Mouse (Mus musculus): ENCODE results near the gene Gpr176. TPM values are rescaled to one million over a fixed set of nuclear protein-coding genes. Genes with fewer than 3 reads are reported as not detected.

Gene Gpr176
- total RNA-seq (2014; fragmentation: Nextera tagmentation) (not detected in 2 replicates), total RNA-seq (2017) (0.06 and 0.16 TPM in 2 replicates), polyA plus RNA-seq (2012) (not detected in 2 replicates)

DNA sequence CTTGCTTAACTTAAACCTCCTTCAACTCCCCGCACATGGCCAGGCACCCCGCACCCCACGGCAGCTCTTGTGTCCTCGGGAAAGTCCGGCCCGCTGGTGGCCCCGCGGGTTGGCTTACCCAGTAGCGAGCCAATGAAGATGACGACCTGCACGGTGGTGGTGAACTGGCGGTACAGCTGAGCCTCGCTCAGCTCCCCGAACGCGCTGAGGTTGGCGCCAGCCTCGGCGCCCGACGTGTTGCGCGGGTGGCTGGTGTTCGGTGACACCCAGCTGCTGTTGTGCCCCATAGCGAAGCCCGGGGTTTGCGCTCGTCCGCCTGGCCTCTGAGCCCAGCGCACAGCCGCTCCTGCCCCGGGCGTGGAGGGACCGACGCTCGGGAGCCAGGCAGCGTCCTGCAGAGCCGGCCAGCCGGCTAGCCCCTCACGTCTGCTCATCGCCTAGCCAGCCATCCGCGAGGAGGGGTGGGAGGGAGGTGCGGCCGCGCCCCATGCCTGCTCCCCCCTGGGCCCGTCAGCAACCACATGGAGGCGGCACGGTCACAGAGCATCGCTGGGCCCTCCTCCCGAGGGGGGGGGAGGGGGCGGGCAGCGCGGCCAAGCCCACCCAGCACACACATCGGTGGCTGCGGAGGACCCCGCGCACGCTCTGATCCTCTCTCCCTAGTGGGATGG lies at the start of gene Gpr176:
Gene Gpr176 (minus strand): TSS at position 519 of the 671 bp plus-strand sequence.
- H3K27me3 ChIP-seq (ENCODE audit: insufficient read depth, low read length) = peaks cover 17% of the 10 kb centered on the region
- H3K9me3 ChIP-seq (replicated peaks) = peaks cover 10% of the 10 kb centered on the region
- TF ChIP-seq GATA1 (IDR thresholded peaks at IDR 0.05; ENCODE audit: borderline replicate concordance, low read length) (no peak), POLR2AphosphoS5 (IDR thresholded peaks at IDR 0.05; ENCODE audit: insufficient replicate concordance, low read depth, low read length) (no peak), TAL1 (conservative IDR thresholded peaks at IDR 0.05; ENCODE audit: low read depth, low read length) (no peak), GATA2 (IDR thresholded peaks at IDR 0.05; ENCODE audit: borderline replicate concordance, low read depth, low read length) (no peak), CTCF (IDR thresholded peaks at IDR 0.05; ENCODE audit: low read depth, low read length) (no peak)
- ATAC-seq (ENCODE audit: extremely low read depth, insufficient number of reproducible peaks, low FRiP score, poor library complexity, severe bottlenecking) = no peak
- H3K4me3 ChIP-seq (ENCODE audit: low read depth, low read length) = no peak within 1 kb of the TSS
- DNase-seq (ENCODE audit: low spot score) = no peak
- H3K36me3 ChIP-seq (replicated peaks) = no peaks in the 10 kb centered on the region
- H3K4me1 ChIP-seq (ENCODE audit: insufficient read depth, low read depth, low read length) = peaks cover 3% of the 10 kb centered on the region; the same call in 1 of the 2 replicates

DNA sequence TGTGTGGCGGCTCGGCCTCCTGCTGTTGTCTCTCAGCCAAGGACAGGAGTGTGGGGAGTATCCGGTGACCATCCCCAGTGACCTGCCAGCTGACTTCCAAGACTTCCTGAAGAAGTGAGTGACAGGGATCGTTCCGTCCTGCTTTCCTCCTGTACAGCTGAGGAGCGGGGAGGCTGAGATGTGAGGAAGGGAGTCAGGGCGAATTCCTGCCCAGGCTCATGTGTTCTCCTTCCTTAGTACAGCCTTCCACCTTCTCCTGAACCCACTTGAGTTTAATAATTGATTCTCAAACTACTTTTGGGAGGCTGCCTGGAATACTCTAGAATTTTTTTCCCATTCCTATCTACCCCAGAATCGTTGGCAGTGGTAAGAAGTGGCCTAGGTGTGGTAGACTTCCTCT lies 49.2 kb upstream of the Gpr176 start:
- Histone ChIP-seq H3K4me3 (ENCODE audit: low read depth, low read length) (no peak overlapping the region), H3K36me3 (replicated peaks) (peaks cover 81% of the 10 kb centered on the region), H3K4me1 (ENCODE audit: insufficient read depth, low read depth, low read length) (no peaks in the 10 kb centered on the region), H3K27me3 (ENCODE audit: insufficient read depth, low read length) (no peaks in the 10 kb centered on the region), H3K9me3 (replicated peaks) (no peaks in the 10 kb centered on the region)
- TF ChIP-seq GATA2 (IDR thresholded peaks at IDR 0.05; ENCODE audit: borderline replicate concordance, low read depth, low read length) = no peak
- TF ChIP-seq GATA1 (IDR thresholded peaks at IDR 0.05; ENCODE audit: borderline replicate concordance, low read length) = no peak
- TF ChIP-seq TAL1 (conservative IDR thresholded peaks at IDR 0.05; ENCODE audit: low read depth, low read length) = no peak
- no peak for TF ChIP-seq POLR2AphosphoS5 (IDR thresholded peaks at IDR 0.05; ENCODE audit: insufficient replicate concordance, low read depth, low read length)
- no peak for TF ChIP-seq CTCF (IDR thresholded peaks at IDR 0.05; ENCODE audit: low read depth, low read length)
- ATAC-seq (ENCODE audit: extremely low read depth, insufficient number of reproducible peaks, low FRiP score, poor library complexity, severe bottlenecking) = no peak
- no peak for DNase-seq (ENCODE audit: low spot score)

DNA sequence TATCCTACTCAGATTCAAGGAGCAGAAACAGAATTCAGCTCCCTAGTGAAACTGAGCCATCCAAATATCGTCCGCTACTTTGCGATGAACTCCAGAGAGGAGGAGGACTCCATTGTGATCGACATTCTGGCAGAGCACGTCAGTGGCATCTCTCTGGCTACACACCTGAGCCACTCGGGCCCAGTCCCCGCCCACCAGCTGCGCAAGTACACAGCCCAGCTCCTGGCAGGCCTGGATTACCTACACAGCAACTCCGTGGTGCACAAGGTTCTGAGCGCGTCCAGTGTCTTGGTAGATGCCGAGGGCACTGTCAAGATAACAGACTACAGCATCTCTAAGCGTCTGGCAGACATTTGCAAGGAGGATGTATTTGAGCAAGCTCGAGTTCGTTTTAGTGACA lies 48.7 kb upstream of the Gpr176 start:
- H3K9me3 ChIP-seq (replicated peaks) = no peaks in the 10 kb centered on the region
- peaks cover 81% of the 10 kb centered on the region for H3K36me3 ChIP-seq (replicated peaks)
- ATAC-seq (ENCODE audit: extremely low read depth, insufficient number of reproducible peaks, low FRiP score, poor library complexity, severe bottlenecking) (no peak), DNase-seq (ENCODE audit: low spot score) (no peak)
- no peak overlapping the region for H3K4me3 ChIP-seq (ENCODE audit: low read depth, low read length)
- no peaks in the 10 kb centered on the region for H3K27me3 ChIP-seq (ENCODE audit: insufficient read depth, low read length)
- TF ChIP-seq GATA2 (IDR thresholded peaks at IDR 0.05; ENCODE audit: borderline replicate concordance, low read depth, low read length) (no peak), CTCF (IDR thresholded peaks at IDR 0.05; ENCODE audit: low read depth, low read length) (no peak), TAL1 (conservative IDR thresholded peaks at IDR 0.05; ENCODE audit: low read depth, low read length) (no peak), POLR2AphosphoS5 (IDR thresholded peaks at IDR 0.05; ENCODE audit: insufficient replicate concordance, low read depth, low read length) (no peak), GATA1 (IDR thresholded peaks at IDR 0.05; ENCODE audit: borderline replicate concordance, low read length) (no peak)
- no peaks in the 10 kb centered on the region for H3K4me1 ChIP-seq (ENCODE audit: insufficient read depth, low read depth, low read length)

DNA sequence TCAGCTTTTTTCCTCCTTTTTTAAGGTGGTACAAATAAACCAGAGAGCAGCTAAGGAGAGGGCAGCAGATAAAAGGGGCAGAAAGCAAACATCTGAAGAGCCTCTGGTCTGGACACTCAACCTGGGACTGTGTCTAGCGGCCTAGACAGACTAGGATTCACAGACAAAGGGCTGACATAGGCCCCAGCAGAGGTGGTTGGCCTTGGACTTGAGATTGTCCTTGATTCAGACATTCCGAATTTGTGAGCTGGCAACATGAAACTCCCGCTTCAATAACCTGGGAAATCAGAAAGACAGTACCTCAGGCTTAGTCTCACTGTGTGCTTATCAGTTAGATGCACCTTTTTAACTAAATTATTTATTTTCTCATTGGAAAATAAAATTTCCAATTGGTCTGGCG lies 44.9 kb upstream of the Gpr176 start:
- H3K9me3 ChIP-seq (replicated peaks) = no peaks in the 10 kb centered on the region
- no peak overlapping the region for H3K4me3 ChIP-seq (ENCODE audit: low read depth, low read length)
- no peak for TF ChIP-seq POLR2AphosphoS5 (IDR thresholded peaks at IDR 0.05; ENCODE audit: insufficient replicate concordance, low read depth, low read length)
- no peak for TF ChIP-seq CTCF (IDR thresholded peaks at IDR 0.05; ENCODE audit: low read depth, low read length)
- no peak for TF ChIP-seq GATA1 (IDR thresholded peaks at IDR 0.05; ENCODE audit: borderline replicate concordance, low read length)
- no peak for TF ChIP-seq TAL1 (conservative IDR thresholded peaks at IDR 0.05; ENCODE audit: low read depth, low read length)
- TF ChIP-seq GATA2 (IDR thresholded peaks at IDR 0.05; ENCODE audit: borderline replicate concordance, low read depth, low read length) = no peak
- no peak for ATAC-seq (ENCODE audit: extremely low read depth, insufficient number of reproducible peaks, low FRiP score, poor library complexity, severe bottlenecking)
- no peak for DNase-seq (ENCODE audit: low spot score)
- H3K27me3 ChIP-seq (ENCODE audit: insufficient read depth, low read length) = no peaks in the 10 kb centered on the region
- no peaks in the 10 kb centered on the region for H3K4me1 ChIP-seq (ENCODE audit: insufficient read depth, low read depth, low read length)
- peaks cover 88% of the 10 kb centered on the region for H3K36me3 ChIP-seq (replicated peaks)

DNA sequence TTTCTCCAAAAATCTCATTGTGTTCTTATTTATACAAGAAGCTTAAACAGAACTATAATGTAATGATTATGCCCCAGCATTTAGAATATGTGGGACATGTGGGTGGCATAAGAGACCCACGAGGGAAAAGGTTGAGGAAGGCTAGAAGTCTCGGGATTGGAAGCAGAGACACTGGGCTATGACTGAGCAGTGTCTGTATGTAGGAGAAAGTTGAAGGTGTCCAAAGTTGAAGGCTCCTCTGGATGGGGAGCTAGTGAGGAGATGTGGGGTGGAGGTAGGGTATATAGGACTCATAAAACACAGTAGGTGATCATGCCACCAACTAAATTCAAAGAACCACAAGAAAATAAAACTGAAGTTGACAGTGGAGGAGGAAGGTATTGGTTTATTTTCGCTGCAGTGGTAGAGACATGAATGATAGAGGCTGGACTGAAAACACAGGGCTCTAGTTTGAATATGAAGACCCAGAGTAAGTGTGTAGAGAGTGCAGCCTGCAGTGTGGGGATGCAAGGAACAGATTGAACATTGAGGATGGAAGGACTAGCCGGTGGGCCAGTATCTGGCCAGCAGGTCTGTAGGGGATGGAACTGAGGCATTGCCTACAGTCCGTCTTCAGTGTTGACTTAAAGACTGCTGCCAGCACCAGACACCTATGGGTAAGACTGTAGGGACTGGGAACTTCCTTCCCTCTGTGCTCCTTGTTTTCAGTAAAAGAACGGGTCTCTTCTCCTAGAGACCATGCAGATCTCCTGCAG lies 42.6 kb upstream of the Gpr176 start:
- TF ChIP-seq GATA1 (IDR thresholded peaks at IDR 0.05; ENCODE audit: borderline replicate concordance, low read length) = no peak
- no peak for TF ChIP-seq TAL1 (conservative IDR thresholded peaks at IDR 0.05; ENCODE audit: low read depth, low read length)
- no peak for TF ChIP-seq CTCF (IDR thresholded peaks at IDR 0.05; ENCODE audit: low read depth, low read length)
- no peak for TF ChIP-seq POLR2AphosphoS5 (IDR thresholded peaks at IDR 0.05; ENCODE audit: insufficient replicate concordance, low read depth, low read length)
- TF ChIP-seq GATA2 (IDR thresholded peaks at IDR 0.05; ENCODE audit: borderline replicate concordance, low read depth, low read length) = no peak
- Histone ChIP-seq H3K9me3 (replicated peaks) (no peaks in the 10 kb centered on the region), H3K4me1 (ENCODE audit: insufficient read depth, low read depth, low read length) (no peaks in the 10 kb centered on the region), H3K27me3 (ENCODE audit: insufficient read depth, low read length) (no peaks in the 10 kb centered on the region), H3K36me3 (replicated peaks) (peaks cover 92% of the 10 kb centered on the region), H3K4me3 (ENCODE audit: low read depth, low read length) (no peak overlapping the region)
- ATAC-seq (ENCODE audit: extremely low read depth, insufficient number of reproducible peaks, low FRiP score, poor library complexity, severe bottlenecking) = no peak
- no peak for DNase-seq (ENCODE audit: low spot score)

DNA sequence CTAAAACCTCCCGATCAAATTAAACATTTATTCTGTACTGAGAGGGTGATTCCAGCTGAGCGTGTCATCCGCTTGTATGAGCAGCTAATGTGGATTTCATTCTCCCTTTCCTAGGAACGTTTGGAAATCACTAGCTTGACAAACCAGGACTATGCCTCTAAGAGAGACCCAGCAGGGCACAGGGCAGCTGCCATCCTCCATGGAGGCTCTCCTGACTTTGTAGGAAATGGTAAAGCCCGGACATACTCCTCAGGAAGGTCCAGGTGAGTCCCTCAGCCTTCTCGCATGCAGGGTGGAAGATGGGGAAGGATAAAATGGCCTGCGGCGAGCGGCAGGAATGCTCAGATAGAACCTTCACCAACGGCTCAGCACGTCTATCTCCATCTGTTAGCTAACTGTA lies 39.6 kb upstream of the Gpr176 start:
- ATAC-seq (ENCODE audit: extremely low read depth, insufficient number of reproducible peaks, low FRiP score, poor library complexity, severe bottlenecking) (no peak), DNase-seq (ENCODE audit: low spot score) (no peak)
- H3K4me1 ChIP-seq (ENCODE audit: insufficient read depth, low read depth, low read length) = no peaks in the 10 kb centered on the region
- no peak overlapping the region for H3K4me3 ChIP-seq (ENCODE audit: low read depth, low read length)
- no peaks in the 10 kb centered on the region for H3K9me3 ChIP-seq (replicated peaks)
- peaks cover 85% of the 10 kb centered on the region for H3K36me3 ChIP-seq (replicated peaks)
- no peaks in the 10 kb centered on the region for H3K27me3 ChIP-seq (ENCODE audit: insufficient read depth, low read length)
- no peak for TF ChIP-seq GATA1 (IDR thresholded peaks at IDR 0.05; ENCODE audit: borderline replicate concordance, low read length)
- no peak for TF ChIP-seq TAL1 (conservative IDR thresholded peaks at IDR 0.05; ENCODE audit: low read depth, low read length)
- no peak for TF ChIP-seq CTCF (IDR thresholded peaks at IDR 0.05; ENCODE audit: low read depth, low read length)
- no peak for TF ChIP-seq POLR2AphosphoS5 (IDR thresholded peaks at IDR 0.05; ENCODE audit: insufficient replicate concordance, low read depth, low read length)
- no peak for TF ChIP-seq GATA2 (IDR thresholded peaks at IDR 0.05; ENCODE audit: borderline replicate concordance, low read depth, low read length)
